19 mouse cellular contexts compared by ENCODE assay signal in genomic region chr2:137513895-137514506, GRCm38 (mm10).
DNase-seq lines count a peak whose midpoint lies in the region; ATAC-seq lines count a peak whose summit lies in the region.
"Had no signal": no experiment of that assay in that cellular context is flagged by ENCODE, and none has a peak within 500 bp of the region (broad histone marks: within the 10 kb centered on the region; RNA-seq: fewer than 3 reads in every experiment).

No protein-coding gene starts in this region.

- no peak overlapping the region for H3K27ac ChIP-seq in hindbrain, embryonic 10.5 days
- no peak overlapping the region for H3K27ac ChIP-seq in hindbrain, embryonic 14.5 days
- H3K27ac ChIP-seq: embryonic facial prominence, embryonic 15.5 days; gastrocnemius, adult 2 months had no signal

- H3K27me3 ChIP-seq in hindbrain, embryonic 10.5 days (ENCODE audit: insufficient read depth, poor library complexity, severe bottlenecking), result no peaks in the 10 kb centered on the region
- H3K27me3 ChIP-seq in hindbrain, embryonic 14.5 days (ENCODE audit: control insufficient read depth, insufficient read depth, low read length), result no peaks in the 10 kb centered on the region
- H3K27me3 ChIP-seq: CH12.LX; embryonic facial prominence, embryonic 15.5 days; heart, embryonic 12.5 days had no signal

- no peaks in the 10 kb centered on the region for H3K36me3 ChIP-seq in hindbrain, embryonic 10.5 days
- no peaks in the 10 kb centered on the region for H3K36me3 ChIP-seq in hindbrain, embryonic 14.5 days (replicated peaks; ENCODE audit: control insufficient read depth, insufficient read depth)
- H3K36me3 ChIP-seq: embryonic facial prominence, embryonic 15.5 days; heart, embryonic 12.5 days had no signal

- H3K4me2 ChIP-seq in hindbrain, embryonic 14.5 days (replicated peaks), result no peak overlapping the region
- H3K4me2 ChIP-seq: embryonic facial prominence, embryonic 15.5 days; heart, embryonic 12.5 days had no signal

- DNase-seq in hindbrain, embryonic 10.5 days (ENCODE audit: low spot score), result peak; percentile 10
- no peak for DNase-seq in hindbrain, embryonic 14.5 days (ENCODE audit: low spot score)
- DNase-seq in kidney, postnatal 4 days, result peak; percentile 4 to 12
- DNase-seq in kidney, postnatal 10 days, result no peak
- DNase-seq in embryo, embryonic 10.5 days (ENCODE audit: low spot score), result peak; percentile 59
- peak; percentile 3 for DNase-seq in skeletal muscle tissue, adult 2 months (ENCODE audit: low read depth, low spot score)
- DNase-seq in ovary, postnatal 14 days (ENCODE audit: low spot score), result no peak
- DNase-seq: cerebellum, adult 9-10 months; gastrocnemius, adult 2 months; left cerebral cortex, postnatal 4 days; liver; thymus, postnatal 25 days had no signal

- H3K4me1 ChIP-seq in hindbrain, embryonic 10.5 days (replicated peaks), result peaks cover 24% of the 10 kb centered on the region
- H3K4me1 ChIP-seq in hindbrain, embryonic 14.5 days (replicated peaks; ENCODE audit: control insufficient read depth, insufficient read depth, low read length), result no peaks in the 10 kb centered on the region
- H3K4me1 ChIP-seq: embryonic facial prominence, embryonic 15.5 days; heart, embryonic 12.5 days had no signal

- no peaks in the 10 kb centered on the region for H3K9me3 ChIP-seq in hindbrain, embryonic 10.5 days
- no peaks in the 10 kb centered on the region for H3K9me3 ChIP-seq in hindbrain, embryonic 14.5 days (ENCODE audit: control insufficient read depth, low read length)
- H3K9me3 ChIP-seq: embryonic facial prominence, embryonic 15.5 days; heart, embryonic 12.5 days had no signal

- WGBS in hindbrain, embryonic 10.5 days, result 32% methylated on average over 2 of the region's 2 CpGs
- 38% methylated on average over 2 of the region's 2 CpGs for WGBS in hindbrain, embryonic 14.5 days

- H3K4me3 ChIP-seq in hindbrain, embryonic 10.5 days, result no peak overlapping the region
- H3K4me3 ChIP-seq in hindbrain, embryonic 14.5 days (replicated peaks; ENCODE audit: low read length), result no peak overlapping the region
- H3K4me3 ChIP-seq: embryonic facial prominence, embryonic 15.5 days; gastrocnemius, adult 2 months; heart, embryonic 12.5 days had no signal

- no peak overlapping the region for H3K9ac ChIP-seq in hindbrain, embryonic 14.5 days
- H3K9ac ChIP-seq: embryonic facial prominence, embryonic 15.5 days; heart, embryonic 12.5 days had no signal

- ATAC-seq in hindbrain, embryonic 14.5 days (ENCODE audit: low FRiP score), result no peak
- ATAC-seq: hindbrain, embryonic 16.5 days; intestine, postnatal 0 days; lung, postnatal 0 days; midbrain, embryonic 16.5 days had no signal

Comparison
In these comparisons a context has a peak if more than half of its experiments do, and no peak if none do; other contexts are left out.
1. DNase-seq: peak in hindbrain, embryonic 10.5 days (single experiment), kidney, postnatal 4 days (2 of 2), embryo, embryonic 10.5 days (single experiment) and skeletal muscle tissue, adult 2 months (single experiment); none in hindbrain, embryonic 14.5 days (single experiment), kidney, postnatal 10 days (single experiment) and ovary, postnatal 14 days (single experiment).